Mouse (Mus musculus) left cerebral cortex, adult 2 months (tissue): ENCODE results near the gene Gm4216. TPM values are rescaled to one million over a fixed set of nuclear protein-coding genes. Genes with fewer than 3 reads are reported as not detected.
"Not testable (repeated sequence)": the region's sequence is repeated elsewhere in the genome, so short reads cannot be mapped to it uniquely, and the experiment has no call there.

Source experiments
- DNase-seq, 2 experiments: peaks; one replicate each; pipeline ENCODE4 v3.0.0; 2021 to 2022; ENCODE audit warnings: low spot score in 2 of 2, mixed read lengths in 1 of 2; ENCODE audit errors: extremely low spot score in 1 of 2
- H3K27ac ChIP-seq: fragments of 200-600 bp; 2 replicates; pipeline ENCODE4 v1.8.1; 2022
- H3K4me3 ChIP-seq: fragments of 200-600 bp; 2 replicates; pipeline ENCODE4 v1.8.1; 2022
- intact Hi-C: fragments of 180-260 bp; cut with DNase I; formaldehyde crosslinking; loops from one replicate; pipeline ENCODE4 v1.15.1; 2025
- long read RNA-seq, 2 experiments: library from polyadenylated mRNA; stranded (forward); transcript quantifications; one replicate each; pipeline ENCODE4 v2.0.0; 2021; ENCODE audit warnings: borderline mapping rate in 2 of 2
- total RNA-seq, 2 experiments: library from RNA; stranded (reverse); gene quantifications; 2 replicates each; pipeline ENCODE4 v1.2.3; 2021

Gm4216 gene
- not detected for total RNA-seq
- long read RNA-seq, experiment 1, result 0 reads
- long read RNA-seq, experiment 2, result 0 reads

GRCm38 (mm10) chr7:23019823-23020222 is at the start of gene Gm4216:
TSS of gene Gm4216 (minus strand) at chr7:23019923.
- H3K27ac ChIP-seq, intact Hi-C loops, DNase-seq, H3K4me3 ChIP-seq: not testable (repeated sequence)

- DNase-seq, H3K27ac ChIP-seq, H3K4me3 ChIP-seq, intact Hi-C loops: not testable (repeated sequence)
These were observed 47.6 kb upstream of the Gm4216 start, which contains the start of gene Gm8720 for GRCm38 (mm10) chr7:23067356-23067755. TSS of gene Gm8720 (minus strand) at chr7:23067456.

GRCm38 (mm10) chr7:23055240-23055639 is 35.5 kb upstream of the Gm4216 start, which contains the start of gene Vmn1r163:
TSS of gene Vmn1r163 (plus strand) at chr7:23055540.
- intact Hi-C loops, H3K27ac ChIP-seq, DNase-seq: not testable (repeated sequence)

GRCm38 (mm10) chr7:22984573-22984972 is 35.1 kb downstream of the Gm4216 start, which contains the start of gene Gm4214:
TSS of gene Gm4214 (minus strand) at chr7:22984673.
- intact Hi-C loops, DNase-seq, H3K27ac ChIP-seq, H3K4me3 ChIP-seq: not testable (repeated sequence)

More at GRCm38 (mm10) chr7:23055240-23055639, 35.5 kb upstream of the Gm4216 start, which contains the start of gene Vmn1r163:
- not testable (repeated sequence) for H3K4me3 ChIP-seq

Other genes starting within 250 kb of the Gm4216 start
- not detected for gene Vmn1r158, start 229.1 kb downstream of the Gm4216 start, total RNA-seq
- not detected for gene Vmn1r159, start 176.3 kb downstream of the Gm4216 start, total RNA-seq
- gene Vmn1r160, start 148.7 kb downstream of the Gm4216 start, total RNA-seq, result not detected
- gene Gm4214, start 35.2 kb downstream of the Gm4216 start, total RNA-seq, result not detected
- gene Vmn1r163, start 35.6 kb upstream of the Gm4216 start, total RNA-seq, result not detected
- not detected for gene Gm8720, start 47.5 kb upstream of the Gm4216 start, total RNA-seq
- gene Gm10662, start 124.6 kb upstream of the Gm4216 start, total RNA-seq, result not detected
- not detected for gene Vmn1r165, start 197.4 kb upstream of the Gm4216 start, total RNA-seq
- gene Vmn1r166, start 231.8 kb upstream of the Gm4216 start, total RNA-seq, result not detected